Mouse (Mus musculus) heart, embryonic 11.5 days (tissue): Measurements from ENCODE around the gene Sipa1l2. TPM values are rescaled to one million over a fixed set of nuclear protein-coding genes. Genes with fewer than 3 reads are reported as not detected.

Experiments used
- ATAC-seq: fragments of 200-750 bp; cut with Nextera tagmentation; replicated peaks from 2 replicates; pipeline ENCODE4 v1.8.0; 2017; ENCODE audit warnings: moderate library complexity; ENCODE audit not compliant: insufficient number of reproducible peaks, low FRiP score, low TSS enrichment
- H3K27ac ChIP-seq: fragments of 300-500 bp; sonication (generic); 2 replicates; pipeline ENCODE4 v1.5.1; 2014; ENCODE audit warnings: mild to moderate bottlenecking, low read depth, low read length
- H3K27me3 ChIP-seq: fragments of 300-500 bp; sonication (generic); 2 replicates; pipeline ENCODE4 v1.6.1; 2014; ENCODE audit warnings: mild to moderate bottlenecking, low read length, mixed read lengths; ENCODE audit not compliant: control insufficient read depth, insufficient read depth
- H3K36me3 ChIP-seq: fragments of 300-500 bp; sonication (generic); 2 replicates; pipeline ENCODE4 v1.6.1; 2014; ENCODE audit warnings: mild to moderate bottlenecking, low read length, moderate library complexity, mixed read lengths; ENCODE audit not compliant: control insufficient read depth, insufficient read depth
- H3K4me1 ChIP-seq: fragments of 300-500 bp; sonication (generic); 2 replicates; pipeline ENCODE4 v1.6.1; 2014; ENCODE audit warnings: low read length; ENCODE audit not compliant: control insufficient read depth, insufficient read depth
- H3K4me2 ChIP-seq: fragments of 300-500 bp; sonication (generic); 2 replicates; pipeline ENCODE4 v1.6.1; 2014; ENCODE audit warnings: mild to moderate bottlenecking, moderate library complexity
- H3K4me3 ChIP-seq: fragments of 300-500 bp; sonication (generic); 2 replicates; pipeline ENCODE4 v1.5.1; 2014; ENCODE audit warnings: low read depth, low read length
- H3K9ac ChIP-seq: fragments of 300-500 bp; sonication (generic); 2 replicates; pipeline ENCODE4 v1.6.1; 2014; ENCODE audit warnings: mild to moderate bottlenecking, low read depth, low read length, moderate library complexity
- H3K9me3 ChIP-seq: fragments of 300-500 bp; sonication (generic); replicated peaks from 2 replicates; pipeline ENCODE4 v1.6.1; 2016; ENCODE audit warnings: low read length; ENCODE audit not compliant: control insufficient read depth
- WGBS: fragments of 180-500 bp; shearing (Covaris S2); extraction: QIAGEN DNeasy Blood & Tissue Kit; methylation state at CpG from one replicate; pipeline ENCODE4 v1.1.7; 2014; ENCODE audit not compliant: insufficient replicate concordance; 5-methylcytosine and 5-hydroxymethylcytosine counted together
- polyA plus RNA-seq: library from polyadenylated mRNA; unstranded; fragments of >200 nt; fragmentation: Nextera tagmentation; extraction: Ambion mirVana; gene quantifications from 2 replicates; pipeline ENCODE4 v1.2.1, GENCODE M21; 2014

The Sipa1l2 gene
- polyA plus RNA-seq, 1 experiment from 2014 or later: 16.8 TPM

DNA sequence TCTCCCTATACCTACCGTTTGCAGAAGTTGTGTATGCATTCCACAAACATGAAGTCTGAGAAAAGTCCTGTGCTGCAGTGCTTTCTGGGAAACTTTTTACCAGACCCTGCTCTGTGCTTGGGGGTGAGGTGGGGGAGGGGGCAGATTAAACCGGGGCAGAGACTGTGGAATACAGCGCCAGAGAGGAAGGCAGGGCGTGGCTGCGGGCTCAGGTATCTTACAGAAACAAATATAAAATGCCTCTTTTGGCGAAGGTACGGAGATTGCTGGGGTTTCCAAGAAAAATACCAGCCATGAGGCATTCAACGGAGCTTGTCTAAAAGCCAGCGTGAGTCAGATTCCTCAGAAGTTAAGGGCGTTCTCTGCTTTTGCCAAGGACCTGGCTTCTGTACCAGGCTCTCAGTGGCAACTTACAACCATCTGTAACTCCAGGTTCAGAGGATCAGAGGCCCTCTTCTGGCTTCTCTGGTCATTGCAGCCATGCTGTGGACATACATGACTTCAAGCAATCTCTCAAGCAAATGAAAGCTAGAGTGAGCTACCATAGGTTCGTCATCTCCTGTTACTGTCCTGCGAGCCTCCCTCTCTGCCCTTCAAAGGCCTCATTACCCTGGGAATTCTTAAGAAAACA lies 1.3 kb upstream of the Sipa1l2 start:
- Histone ChIP-seq H3K4me1 (peaks cover 29% of the 10 kb centered on the region), H3K27me3 (no peaks in the 10 kb centered on the region), H3K9me3 (no peaks in the 10 kb centered on the region), H3K4me2 (peak overlapping the region; percentile 91), H3K4me3 (no peak overlapping the region), H3K27ac (no peak overlapping the region), H3K36me3 (no peaks in the 10 kb centered on the region), H3K9ac (peak overlapping the region; percentile 73)
- 64% methylated on average over 12 of the region's 12 CpGs for WGBS
- no peak for ATAC-seq

DNA sequence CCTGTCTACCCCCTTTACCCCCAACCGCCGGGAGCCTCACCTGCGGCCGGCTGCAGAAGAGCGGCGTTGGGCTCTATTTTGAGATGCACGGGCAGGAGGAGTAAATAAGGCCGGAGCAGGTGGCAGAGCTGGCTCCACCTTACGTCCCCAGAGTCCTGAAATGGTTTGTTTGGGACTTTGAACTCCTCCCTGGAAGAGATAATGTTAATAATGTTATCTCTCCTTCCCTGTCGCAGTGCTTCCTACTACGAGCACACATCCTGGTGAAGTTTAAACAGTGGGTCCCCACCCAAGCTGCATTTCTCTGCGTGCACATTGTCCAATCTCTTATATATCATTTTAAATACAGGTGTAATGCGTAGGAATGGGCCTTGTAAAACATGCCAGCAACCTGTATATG lies 781 bp upstream of the Sipa1l2 start:
- Histone ChIP-seq H3K4me1 (peaks cover 29% of the 10 kb centered on the region), H3K36me3 (no peaks in the 10 kb centered on the region), H3K9ac (peak overlapping the region; percentile 73), H3K4me3 (peak overlapping the region; percentile 61), H3K4me2 (peak overlapping the region; percentile 91), H3K27ac (peak overlapping the region; percentile 68), H3K9me3 (no peaks in the 10 kb centered on the region), H3K27me3 (no peaks in the 10 kb centered on the region)
- no peak; the same call in 1 of the 2 replicates for ATAC-seq
- 8% methylated on average over 13 of the region's 13 CpGs for WGBS

DNA sequence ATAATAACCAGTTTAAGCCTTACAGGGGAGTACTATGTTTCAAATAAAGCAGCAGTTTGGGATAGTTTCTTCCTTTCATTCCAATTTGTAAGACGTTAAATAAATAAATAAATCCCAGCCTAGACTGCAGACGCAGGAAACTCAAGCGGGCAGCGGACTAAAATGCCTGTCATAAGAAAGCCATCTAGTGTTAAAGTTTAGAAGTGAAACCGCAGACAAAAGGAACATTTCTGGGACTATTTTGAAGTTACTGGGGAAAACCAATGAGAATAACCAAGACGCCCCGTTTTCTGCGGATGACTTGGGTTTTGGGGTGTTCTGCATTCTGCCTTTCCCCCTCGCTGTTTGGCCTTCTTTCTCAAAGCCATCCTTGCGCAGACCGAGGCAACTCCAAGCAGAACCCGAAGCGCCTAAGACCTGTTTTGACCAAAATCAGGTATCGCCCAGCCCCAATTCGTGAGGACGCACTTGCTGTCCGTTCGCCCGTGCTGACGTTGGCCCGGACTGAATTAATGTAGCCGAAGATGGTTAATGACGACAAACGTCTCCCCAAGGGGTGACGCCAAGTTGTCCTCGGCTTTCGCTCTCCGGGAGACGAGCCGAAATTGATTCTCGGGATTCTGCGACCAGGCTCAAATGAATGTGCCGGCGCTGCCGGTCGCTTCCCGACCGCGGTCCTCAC lies 616 bp downstream of the Sipa1l2 start:
- WGBS: under 1% methylated on average over 39 of the region's 39 CpGs
- Histone ChIP-seq H3K9me3 (no peaks in the 10 kb centered on the region), H3K27ac (peak overlapping the region; percentile 73), H3K27me3 (no peaks in the 10 kb centered on the region), H3K4me1 (peaks cover 37% of the 10 kb centered on the region), H3K36me3 (no peaks in the 10 kb centered on the region), H3K4me3 (peak overlapping the region; percentile 61), H3K9ac (peak overlapping the region; percentile 77), H3K4me2 (peak overlapping the region; percentile 91)
- ATAC-seq: no peak

- peak overlapping the region; percentile 91 for H3K4me2 ChIP-seq
- no peak overlapping the region for H3K27ac ChIP-seq
- peak overlapping the region; percentile 61 for H3K4me3 ChIP-seq
- peak overlapping the region; percentile 77; the same call in 1 of the 2 replicates for H3K9ac ChIP-seq
- 2% methylated on average over 14 of the region's 14 CpGs for WGBS
- peaks cover 42% of the 10 kb centered on the region for H3K4me1 ChIP-seq
- H3K36me3 ChIP-seq: no peaks in the 10 kb centered on the region
- ATAC-seq: no peak
- no peaks in the 10 kb centered on the region for H3K9me3 ChIP-seq
- H3K27me3 ChIP-seq: no peaks in the 10 kb centered on the region
Observed at GRCm38 (mm10) chr8:125568421-125568850, 1.2 kb downstream of the Sipa1l2 start.

DNA sequence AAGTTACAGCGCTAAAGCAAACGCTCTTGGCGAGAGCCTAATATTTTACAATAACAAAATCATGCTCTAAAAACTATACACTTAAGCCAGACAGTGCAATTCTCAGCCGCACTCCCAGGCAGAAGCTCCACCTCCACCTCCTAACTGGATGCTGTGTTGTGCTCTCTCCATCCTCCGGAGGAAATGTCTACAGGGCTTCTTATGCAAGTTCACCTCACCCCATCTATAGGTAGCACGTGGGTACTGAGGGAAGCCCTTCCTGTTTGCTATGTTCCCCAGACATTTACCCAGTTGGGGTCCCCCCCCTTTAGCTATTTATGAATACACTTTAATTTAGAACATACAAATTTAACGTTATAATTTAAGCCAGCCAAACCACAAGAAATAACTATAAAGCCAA lies 2.0 kb downstream of the Sipa1l2 start:
- H3K4me3 ChIP-seq: peak overlapping the region; percentile 61
- H3K4me1 ChIP-seq: peaks cover 50% of the 10 kb centered on the region
- WGBS: 48% methylated on average over 7 of the region's 7 CpGs
- H3K9ac ChIP-seq: 0 out of 2 replicates have a peak overlapping the region, but pooled peaks have one; percentile 16
- no peaks in the 10 kb centered on the region for H3K27me3 ChIP-seq
- no peaks in the 10 kb centered on the region for H3K36me3 ChIP-seq
- H3K27ac ChIP-seq: no peak overlapping the region
- H3K9me3 ChIP-seq: no peaks in the 10 kb centered on the region
- ATAC-seq: no peak
- H3K4me2 ChIP-seq: peak overlapping the region; percentile 91

GRCm38 (mm10) chr8:125562878-125563277 lies 6.7 kb downstream of the Sipa1l2 start:
- Histone ChIP-seq H3K9ac (no peak overlapping the region), H3K27me3 (no peaks in the 10 kb centered on the region), H3K9me3 (no peaks in the 10 kb centered on the region), H3K4me2 (no peak overlapping the region), H3K27ac (no peak overlapping the region), H3K4me1 (peaks cover 82% of the 10 kb centered on the region), H3K4me3 (no peak overlapping the region), H3K36me3 (no peaks in the 10 kb centered on the region)
- WGBS: 75% methylated on average over 8 of the region's 8 CpGs
- no peak for ATAC-seq

DNA sequence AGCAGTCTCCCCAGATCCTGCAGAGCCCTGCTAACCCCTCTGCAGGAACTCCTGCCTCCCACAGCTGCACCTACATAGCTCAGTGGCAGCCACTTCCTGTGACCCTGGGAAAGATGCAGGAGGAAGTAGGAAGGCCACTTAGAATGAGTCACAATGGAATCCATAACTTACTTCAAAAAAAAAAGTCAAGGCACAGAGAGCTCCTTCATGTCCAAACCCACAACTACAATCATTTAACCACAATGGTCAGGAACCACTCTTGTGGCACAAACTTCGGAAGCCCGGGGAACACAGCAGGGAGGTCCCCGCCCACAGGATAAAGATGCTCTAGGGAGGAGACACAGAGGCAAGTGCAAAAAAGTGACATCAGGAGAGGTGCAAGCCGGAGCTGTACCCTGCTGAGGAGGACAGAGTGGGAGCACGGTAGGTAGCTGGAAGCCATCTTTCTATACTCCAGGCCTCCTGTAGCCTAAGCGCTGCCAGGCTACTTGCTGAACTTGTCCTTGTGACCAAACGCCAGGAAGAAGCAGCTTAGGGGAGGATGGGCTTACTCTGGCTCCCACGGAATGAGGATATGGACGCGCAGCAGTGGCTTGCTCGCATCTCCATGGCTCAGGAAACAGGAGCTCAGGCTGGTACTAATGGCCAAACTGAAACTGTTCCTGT lies 8.7 kb downstream of the Sipa1l2 start:
- Histone ChIP-seq H3K36me3 (no peaks in the 10 kb centered on the region), H3K9ac (no peak overlapping the region), H3K4me2 (no peak overlapping the region), H3K27me3 (no peaks in the 10 kb centered on the region), H3K4me3 (no peak overlapping the region), H3K9me3 (no peaks in the 10 kb centered on the region), H3K27ac (no peak overlapping the region), H3K4me1 (peaks cover 81% of the 10 kb centered on the region)
- WGBS: 50% methylated on average over 11 of the region's 11 CpGs
- no peak for ATAC-seq

DNA sequence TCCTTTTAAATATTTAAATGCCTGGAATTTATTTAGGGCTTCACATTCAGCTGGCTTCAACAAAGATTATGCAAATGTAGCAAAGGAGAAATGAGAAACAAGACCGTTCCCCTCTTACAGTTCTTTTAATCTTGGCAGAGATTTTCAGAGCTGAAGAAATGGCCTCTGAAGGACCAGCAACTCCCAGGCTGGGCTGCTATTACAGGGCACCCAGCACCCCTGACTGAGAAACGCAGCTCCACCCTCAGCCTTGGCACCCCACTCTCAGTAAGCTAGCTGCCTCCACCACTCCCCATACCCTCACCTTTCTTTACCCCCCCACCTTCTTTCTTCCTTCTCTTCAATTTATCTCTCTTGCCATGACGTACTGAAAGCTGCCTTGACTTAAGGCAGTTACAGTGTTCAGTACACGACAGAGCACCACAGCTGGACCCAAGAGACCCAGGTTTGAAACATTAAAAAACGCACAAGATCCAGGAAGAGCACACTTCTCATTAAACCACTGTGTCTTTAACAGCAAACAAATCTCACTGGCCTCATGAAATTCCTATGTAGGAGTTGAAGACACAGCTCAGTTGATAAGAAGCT lies 10.4 kb downstream of the Sipa1l2 start:
- H3K36me3 ChIP-seq: no peaks in the 10 kb centered on the region
- H3K27me3 ChIP-seq: no peaks in the 10 kb centered on the region
- H3K9ac ChIP-seq: peak overlapping the region; percentile 11
- ATAC-seq: no peak
- H3K4me2 ChIP-seq: peak overlapping the region; percentile 58
- H3K4me3 ChIP-seq: no peak overlapping the region
- WGBS: 52% methylated on average over 5 of the region's 5 CpGs
- peak overlapping the region; percentile 91 for H3K27ac ChIP-seq
- no peaks in the 10 kb centered on the region for H3K9me3 ChIP-seq
- H3K4me1 ChIP-seq: peaks cover 81% of the 10 kb centered on the region
